Mouse (Mus musculus): Measurements from ENCODE around the gene Tuba3a. TPM values are rescaled to one million over a fixed set of nuclear protein-coding genes. Genes with fewer than 3 reads are reported as not detected.

Tuba3a gene
- polyA plus RNA-seq (2012; rRNA removed; ENCODE audit: low replicate concordance), result 0.09 TPM in 1 of 2 replicates, not detected in the other

DNA sequence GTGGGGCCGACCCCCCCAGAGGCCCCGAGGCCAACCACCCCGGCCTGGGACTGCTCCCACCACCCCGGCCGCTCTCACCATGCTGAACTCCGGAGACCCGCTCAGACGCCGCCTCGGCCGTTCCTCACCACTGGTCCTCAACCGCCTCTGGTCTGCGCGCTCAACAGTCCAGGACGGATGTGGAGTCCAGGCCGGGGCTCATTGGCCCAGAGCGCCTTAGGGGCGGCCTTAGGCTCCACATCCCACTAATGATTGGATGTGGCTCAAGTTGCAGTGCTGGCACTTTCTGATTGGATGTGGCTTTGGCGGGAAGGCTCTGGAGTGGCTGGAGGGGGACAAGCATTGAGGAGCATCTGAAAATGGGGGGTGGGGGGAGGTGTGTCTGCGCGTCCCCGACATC lies at the start of gene Tuba3a:
Tuba3a (minus strand) TSS at position 153 of the 400 bp plus-strand sequence.

DNA sequence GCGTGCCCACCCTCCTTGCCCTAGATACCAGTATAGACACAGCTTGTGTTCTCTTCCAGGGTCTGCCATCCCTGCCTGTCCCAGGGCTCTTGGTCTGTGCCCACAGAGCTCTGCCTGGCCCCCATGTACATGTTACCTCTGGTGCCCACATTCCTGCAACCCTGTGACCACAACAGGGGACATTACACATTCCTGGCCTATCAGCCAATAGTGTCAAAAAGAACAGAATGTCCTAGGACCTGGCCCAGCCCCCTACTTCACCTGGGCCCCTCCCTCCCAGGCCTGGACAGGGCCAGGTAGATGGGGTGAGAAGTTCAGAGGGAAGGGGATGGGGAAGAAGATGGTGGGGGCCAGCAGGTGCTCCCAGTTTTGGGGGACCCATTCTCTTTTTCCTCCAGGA lies 34.5 kb upstream of the Tuba3a start, which contains the start of gene Scnn1a:
Scnn1a (plus strand) TSS at position 337 of the 400 bp plus-strand sequence.

DNA sequence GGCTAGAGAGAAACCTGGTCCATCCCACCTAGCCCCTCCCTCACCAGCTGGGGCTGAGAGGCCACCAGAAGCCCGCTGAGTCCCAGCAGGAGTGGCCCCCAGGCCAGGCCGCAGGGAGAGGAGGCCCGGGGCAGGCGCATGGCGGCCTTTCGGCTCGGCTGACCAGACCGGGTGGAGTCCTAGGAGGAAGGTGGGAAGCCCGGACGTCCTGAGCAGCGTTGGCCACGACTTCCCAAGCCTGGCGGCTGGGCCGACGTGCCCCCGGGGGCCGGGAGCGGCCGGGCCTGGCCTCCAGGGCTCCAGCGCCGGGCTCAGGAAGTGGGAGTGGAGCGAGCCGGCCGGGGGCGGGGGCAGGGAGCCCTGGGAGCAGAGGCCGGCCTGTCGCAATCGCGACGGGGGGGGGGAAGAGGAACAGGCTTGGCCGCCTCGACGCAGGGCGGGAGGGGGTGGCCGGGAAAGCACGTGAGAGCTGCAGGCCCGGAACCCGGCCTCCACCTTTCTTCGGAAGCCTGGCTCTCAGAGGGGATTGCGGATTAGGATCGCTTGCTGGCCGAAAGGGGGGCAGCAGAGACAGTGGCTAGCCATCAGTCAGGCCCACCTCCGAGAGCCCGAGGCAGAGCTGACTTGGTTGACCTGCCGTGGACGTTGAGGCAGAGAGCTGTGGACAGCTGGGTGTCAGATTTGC lies 27.8 kb upstream of the Tuba3a start, which contains the start of gene Ltbr:
Ltbr (minus strand) TSS at position 340 of the 685 bp plus-strand sequence.

DNA sequence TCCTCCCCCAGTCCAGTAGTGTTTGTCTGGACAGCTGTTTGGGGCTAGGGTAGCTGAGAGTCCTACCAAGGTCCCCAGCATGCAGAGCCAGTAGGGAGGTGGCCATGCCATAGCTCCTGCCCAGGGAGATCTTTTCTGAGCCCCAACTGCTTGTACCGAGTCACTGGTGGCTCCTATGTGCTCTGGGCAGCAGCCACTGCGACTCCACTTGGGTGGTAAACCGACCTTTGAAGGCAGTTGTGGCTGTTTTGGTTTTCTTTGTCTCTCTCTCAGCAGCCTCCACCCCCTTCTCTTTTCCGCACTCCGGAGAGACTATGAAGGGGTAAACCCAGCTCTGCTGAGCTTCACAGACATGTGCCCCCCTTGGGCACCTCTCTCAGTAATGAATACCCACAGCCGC lies 49.1 kb downstream of the Tuba3a start, which contains the start of gene Cd27:
Cd27 (minus strand) TSS at position 229 of the 400 bp plus-strand sequence.

GRCm38 (mm10) chr6:125231117-125232044 lies 54.5 kb downstream of the Tuba3a start, which contains the start of gene Tapbpl:
Gene Tapbpl, minus strand, starts transcription at chr6:125231860.

Other genes starting within 250 kb of the Tuba3a start
- 32.0 and 39.8 TPM in 2 replicates for gene Ing4, start 246.3 kb downstream of the Tuba3a start, polyA plus RNA-seq (2012; rRNA removed; ENCODE audit: low replicate concordance)
- gene Acrbp, start 236.4 kb downstream of the Tuba3a start, polyA plus RNA-seq (2012; rRNA removed; ENCODE audit: low replicate concordance), result 11.1 and 17.9 TPM in 2 replicates
- gene Lpar5, start 218.1 kb downstream of the Tuba3a start, polyA plus RNA-seq (2012; rRNA removed; ENCODE audit: low replicate concordance), result 129 and 167 TPM in 2 replicates
- 19.3 and 20.9 TPM in 2 replicates for gene Chd4, start 190.1 kb downstream of the Tuba3a start, polyA plus RNA-seq (2012; rRNA removed; ENCODE audit: low replicate concordance)
- 6.3 and 8.1 TPM in 2 replicates for gene Nop2, start 154.1 kb downstream of the Tuba3a start, polyA plus RNA-seq (2012; rRNA removed; ENCODE audit: low replicate concordance)
- gene Iffo1, start 140.8 kb downstream of the Tuba3a start, polyA plus RNA-seq (2012; rRNA removed; ENCODE audit: low replicate concordance), result 8.8 and 10.6 TPM in 2 replicates
- 4,213 and 4,236 TPM in 2 replicates for gene Gapdh, start 119.6 kb downstream of the Tuba3a start, polyA plus RNA-seq (2012; rRNA removed; ENCODE audit: low replicate concordance)
- 47.2 and 47.9 TPM in 2 replicates for gene Ncapd2, start 94.3 kb downstream of the Tuba3a start, polyA plus RNA-seq (2012; rRNA removed; ENCODE audit: low replicate concordance)
- gene Mrpl51, start 94.2 kb downstream of the Tuba3a start, polyA plus RNA-seq (2012; rRNA removed; ENCODE audit: low replicate concordance), result 36.1 and 67.8 TPM in 2 replicates
- gene Vamp1, start 70.5 kb downstream of the Tuba3a start, polyA plus RNA-seq (2012; rRNA removed; ENCODE audit: low replicate concordance), result 6.9 and 10.7 TPM in 2 replicates
- 25.3 and 44.5 TPM in 2 replicates for gene Tapbpl, start 54.2 kb downstream of the Tuba3a start, polyA plus RNA-seq (2012; rRNA removed; ENCODE audit: low replicate concordance)
- 1.6 and 3.5 TPM in 2 replicates for gene Cd27, start 49.0 kb downstream of the Tuba3a start, polyA plus RNA-seq (2012; rRNA removed; ENCODE audit: low replicate concordance)
- 182 and 267 TPM in 2 replicates for gene Ltbr, start 27.8 kb upstream of the Tuba3a start, polyA plus RNA-seq (2012; rRNA removed; ENCODE audit: low replicate concordance)
- gene Scnn1a, start 34.6 kb upstream of the Tuba3a start, polyA plus RNA-seq (2012; rRNA removed; ENCODE audit: low replicate concordance), result 9.8 and 19.9 TPM in 2 replicates
- 150 and 220 TPM in 2 replicates for gene Tnfrsf1a, start 63.3 kb upstream of the Tuba3a start, polyA plus RNA-seq (2012; rRNA removed; ENCODE audit: low replicate concordance)
- gene Plekhg6, start 94.8 kb upstream of the Tuba3a start, polyA plus RNA-seq (2012; rRNA removed; ENCODE audit: low replicate concordance), result 26.6 and 65.1 TPM in 2 replicates
- gene Cd9, start 208.7 kb upstream of the Tuba3a start, polyA plus RNA-seq (2012; rRNA removed; ENCODE audit: low replicate concordance), result 30.1 and 54.9 TPM in 2 replicates